Mouse (Mus musculus): ENCODE measurements around the gene Tfam.

- TF ChIP-seq POLR2A (IDR thresholded peaks at IDR 0.05; ENCODE audit: control insufficient read depth, extremely low read depth, insufficient read depth, low read length, poor library complexity) (no peak), CTCF (IDR thresholded peaks at IDR 0.05; ENCODE audit: borderline replicate concordance, control insufficient read depth, extremely low read depth, insufficient read depth, low read length, poor library complexity) (no peak)
Observed at GRCm38 (mm10) chr10:71267511-71267910, 29.4 kb upstream of the Tfam start.

All from thymus, adult 2 months (tissue).